Mouse (Mus musculus) heart, adult 2 months (tissue): ENCODE data around the gene Rfwd3.

ENCODE experiments used
- CTCF ChIP-seq: fragments of 200-600 bp; IDR thresholded peaks from 2 replicates; pipeline ENCODE4 v1.8.1; 2022; ENCODE audit warnings: antibody characterized with exemption, mild to moderate bottlenecking, moderate library complexity
- EP300 ChIP-seq: fragments of 200-500 bp; IDR thresholded peaks from 2 replicates; pipeline ENCODE4 v1.6.1; 2011; ENCODE audit warnings: low read depth, low read length, control low read depth; ENCODE audit not compliant: insufficient read depth
- POLR2A ChIP-seq: fragments of 200-500 bp; IDR thresholded peaks from 2 replicates; pipeline ENCODE4 v1.6.1; 2011; ENCODE audit warnings: mild to moderate bottlenecking, low read depth, low read length, control low read depth; ENCODE audit not compliant: insufficient read depth

DNA sequence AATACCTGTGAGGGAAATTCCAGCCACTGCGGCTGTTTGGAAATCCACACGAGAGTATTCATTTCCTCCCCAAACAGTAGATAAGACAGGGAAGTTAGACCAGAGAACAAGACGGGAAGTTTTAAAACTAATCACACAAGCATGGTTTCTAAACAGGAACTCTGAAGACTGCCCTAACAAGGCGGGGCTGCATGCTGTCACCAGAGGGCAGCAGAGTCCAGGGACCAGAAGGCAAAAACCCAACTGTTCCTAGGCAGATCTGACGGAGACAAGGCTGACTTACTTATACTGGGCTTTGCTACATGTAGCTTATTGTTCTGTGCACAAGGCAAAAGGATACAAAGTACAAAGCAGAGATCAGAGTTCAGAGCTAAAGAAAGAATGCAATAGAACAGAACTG, 43.2 kb upstream of the Rfwd3 start:
- TF ChIP-seq EP300 (peak; percentile 88), POLR2A (no peak), CTCF (peak; percentile 98)
